ENCODE assay signal across 15 mouse cellular contexts in the genomic region with DNA sequence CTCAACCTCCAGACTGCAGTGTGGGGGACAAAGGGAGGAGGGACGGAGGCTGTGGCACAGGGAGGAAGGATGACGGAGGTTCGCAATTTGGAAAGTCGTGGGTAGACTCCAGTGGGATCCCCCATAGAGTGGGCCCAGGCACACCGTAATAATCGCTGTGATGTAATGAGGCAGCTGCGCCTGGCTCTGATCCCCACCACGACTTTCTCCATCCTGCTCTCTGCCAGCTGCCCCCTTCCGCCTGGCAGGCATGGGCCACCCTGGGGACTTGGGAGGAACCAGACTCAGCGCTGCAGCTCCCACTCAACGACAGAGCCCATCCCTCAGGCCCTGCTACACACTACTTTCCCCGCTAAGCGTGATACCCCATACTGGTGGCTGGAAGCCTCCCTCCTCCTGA.
DNase-seq lines count a peak whose midpoint lies in the region; ATAC-seq lines count a peak whose summit lies in the region.
"Had no signal": no experiment of that assay in that cellular context is flagged by ENCODE, and none has a peak within 500 bp of the region (broad histone marks: within the 10 kb centered on the region; RNA-seq: fewer than 3 reads in every experiment).

No protein-coding gene starts in this region.

- no peak for DNase-seq in embryonic facial prominence, embryonic 11.5 days (ENCODE audit: low spot score)
- no peak for DNase-seq in embryonic facial prominence, embryonic 10.5 days (ENCODE audit: low spot score)
- no peak for DNase-seq in kidney, postnatal 14 days
- DNase-seq in adrenal gland, postnatal 14 days, result no peak
- DNase-seq: cerebellum, adult 9-10 months; gastrocnemius, postnatal 36 days; kidney, adult 8-10 months; layer of hippocampus, postnatal 36 days; thymus, postnatal 25 days had no signal

- H3K9ac ChIP-seq in embryonic facial prominence, embryonic 11.5 days (replicated peaks; ENCODE audit: low read length), result no peak overlapping the region
- no peak overlapping the region for H3K9ac ChIP-seq in midbrain, embryonic 12.5 days (replicated peaks)
- H3K9ac ChIP-seq in midbrain, embryonic 16.5 days (ENCODE audit: low read depth, low read length), result no peak overlapping the region
- H3K9ac ChIP-seq in hindbrain, embryonic 16.5 days (ENCODE audit: low read depth, low read length), result no peak overlapping the region
- no peak overlapping the region for H3K9ac ChIP-seq in neural tube, embryonic 14.5 days (replicated peaks; ENCODE audit: low read depth, low read length)
- H3K9ac ChIP-seq: liver, embryonic 12.5 days; stomach, embryonic 15.5 days had no signal

- no peaks in the 10 kb centered on the region for H3K36me3 ChIP-seq in embryonic facial prominence, embryonic 11.5 days (replicated peaks; ENCODE audit: control insufficient read depth, insufficient read depth, low read depth, low read length)
- H3K36me3 ChIP-seq in embryonic facial prominence, embryonic 10.5 days (replicated peaks), result no peaks in the 10 kb centered on the region
- H3K36me3 ChIP-seq in midbrain, embryonic 12.5 days, result no peaks in the 10 kb centered on the region
- no peaks in the 10 kb centered on the region for H3K36me3 ChIP-seq in midbrain, embryonic 16.5 days (ENCODE audit: control insufficient read depth, insufficient read depth, low read length)
- H3K36me3 ChIP-seq in hindbrain, embryonic 16.5 days (ENCODE audit: control insufficient read depth, insufficient read depth, low read length), result no peaks in the 10 kb centered on the region
- no peaks in the 10 kb centered on the region for H3K36me3 ChIP-seq in neural tube, embryonic 14.5 days (ENCODE audit: control insufficient read depth, insufficient read depth, low read length)
- H3K36me3 ChIP-seq: liver, embryonic 12.5 days; stomach, embryonic 15.5 days had no signal

- no peaks in the 10 kb centered on the region for H3K27me3 ChIP-seq in embryonic facial prominence, embryonic 11.5 days (ENCODE audit: control insufficient read depth, insufficient read depth, low read length)
- 0 out of 2 replicates have a peak, but pooled peaks cover 4% of the 10 kb centered on the region for H3K27me3 ChIP-seq in embryonic facial prominence, embryonic 10.5 days (replicated peaks; ENCODE audit: low read depth, poor library complexity, severe bottlenecking)
- no peaks in the 10 kb centered on the region for H3K27me3 ChIP-seq in midbrain, embryonic 12.5 days
- no peaks in the 10 kb centered on the region for H3K27me3 ChIP-seq in midbrain, embryonic 16.5 days (ENCODE audit: control insufficient read depth, insufficient read depth, low read depth, low read length)
- no peaks in the 10 kb centered on the region for H3K27me3 ChIP-seq in hindbrain, embryonic 16.5 days (replicated peaks; ENCODE audit: control insufficient read depth, insufficient read depth, low read length)
- H3K27me3 ChIP-seq in neural tube, embryonic 14.5 days (ENCODE audit: control insufficient read depth, insufficient read depth, low read length), result no peaks in the 10 kb centered on the region
- H3K27me3 ChIP-seq: liver, embryonic 12.5 days; stomach, embryonic 15.5 days had no signal

- WGBS in embryonic facial prominence, embryonic 11.5 days, result 75% methylated on average over 13 of the region's 13 CpGs
- WGBS in embryonic facial prominence, embryonic 10.5 days, result 88% methylated on average over 13 of the region's 13 CpGs
- 69% methylated on average over 13 of the region's 13 CpGs for WGBS in midbrain, embryonic 12.5 days
- 43% methylated on average over 13 of the region's 13 CpGs for WGBS in midbrain, embryonic 16.5 days
- WGBS in hindbrain, embryonic 16.5 days, result 33% methylated on average over 13 of the region's 13 CpGs
- 45% methylated on average over 13 of the region's 13 CpGs for WGBS in neural tube, embryonic 14.5 days

- 0 out of 2 replicates have a peak, but pooled peaks have one; percentile 8 for ATAC-seq in embryonic facial prominence, embryonic 11.5 days (replicated peaks; ENCODE audit: insufficient number of reproducible peaks, low FRiP score, low TSS enrichment, low read depth)
- ATAC-seq in midbrain, embryonic 12.5 days (ENCODE audit: low FRiP score, low read depth), result peak; percentile 38; the same call in 1 of the 2 replicates
- ATAC-seq in midbrain, embryonic 16.5 days, result no peak
- peak; percentile 40 for ATAC-seq in hindbrain, embryonic 16.5 days
- ATAC-seq in neural tube, embryonic 14.5 days (ENCODE audit: low read depth), result peak; percentile 77
- ATAC-seq: liver, embryonic 12.5 days had no signal

- no peak overlapping the region for H3K4me2 ChIP-seq in embryonic facial prominence, embryonic 11.5 days (ENCODE audit: low read depth, low read length)
- H3K4me2 ChIP-seq in midbrain, embryonic 12.5 days (replicated peaks), result no peak overlapping the region
- no peak overlapping the region for H3K4me2 ChIP-seq in midbrain, embryonic 16.5 days (ENCODE audit: low read length)
- no peak overlapping the region for H3K4me2 ChIP-seq in hindbrain, embryonic 16.5 days (ENCODE audit: low read length)
- no peak overlapping the region for H3K4me2 ChIP-seq in neural tube, embryonic 14.5 days (ENCODE audit: low read depth, low read length)
- H3K4me2 ChIP-seq: liver, embryonic 12.5 days; stomach, embryonic 15.5 days had no signal

- H3K4me3 ChIP-seq in embryonic facial prominence, embryonic 11.5 days (ENCODE audit: low read depth, low read length), result no peak overlapping the region
- no peak overlapping the region for H3K4me3 ChIP-seq in embryonic facial prominence, embryonic 10.5 days
- H3K4me3 ChIP-seq in midbrain, embryonic 12.5 days, result no peak overlapping the region
- H3K4me3 ChIP-seq in midbrain, embryonic 16.5 days (ENCODE audit: low read depth, low read length), result no peak overlapping the region
- no peak overlapping the region for H3K4me3 ChIP-seq in hindbrain, embryonic 16.5 days (ENCODE audit: low read length)
- H3K4me3 ChIP-seq in neural tube, embryonic 14.5 days (ENCODE audit: low read depth, low read length), result no peak overlapping the region
- H3K4me3 ChIP-seq: liver, embryonic 12.5 days; stomach, embryonic 15.5 days had no signal

- H3K9me3 ChIP-seq in embryonic facial prominence, embryonic 11.5 days (replicated peaks; ENCODE audit: control insufficient read depth, low read length), result no peaks in the 10 kb centered on the region
- H3K9me3 ChIP-seq in embryonic facial prominence, embryonic 10.5 days, result no peaks in the 10 kb centered on the region
- H3K9me3 ChIP-seq in midbrain, embryonic 12.5 days, result peaks cover 3% of the 10 kb centered on the region; the same call in 1 of the 2 replicates
- no peaks in the 10 kb centered on the region for H3K9me3 ChIP-seq in midbrain, embryonic 16.5 days (replicated peaks; ENCODE audit: control insufficient read depth, low read length, poor library complexity, severe bottlenecking)
- H3K9me3 ChIP-seq in hindbrain, embryonic 16.5 days (ENCODE audit: control insufficient read depth, low read length), result no peaks in the 10 kb centered on the region
- H3K9me3 ChIP-seq in neural tube, embryonic 14.5 days (ENCODE audit: control insufficient read depth, low read length), result no peaks in the 10 kb centered on the region
- H3K9me3 ChIP-seq: liver, embryonic 12.5 days; stomach, embryonic 15.5 days had no signal

- H3K4me1 ChIP-seq in embryonic facial prominence, embryonic 11.5 days (ENCODE audit: control insufficient read depth, insufficient read depth, low read length), result no peaks in the 10 kb centered on the region
- peaks cover 28% of the 10 kb centered on the region for H3K4me1 ChIP-seq in embryonic facial prominence, embryonic 10.5 days
- H3K4me1 ChIP-seq in midbrain, embryonic 12.5 days, result peaks cover 16% of the 10 kb centered on the region; the same call in 1 of the 2 replicates
- H3K4me1 ChIP-seq in midbrain, embryonic 16.5 days (ENCODE audit: control insufficient read depth, insufficient read depth, low read length), result no peaks in the 10 kb centered on the region
- no peaks in the 10 kb centered on the region; the same call in 1 of the 2 replicates for H3K4me1 ChIP-seq in hindbrain, embryonic 16.5 days (ENCODE audit: control insufficient read depth, insufficient read depth, low read depth, low read length)
- H3K4me1 ChIP-seq in neural tube, embryonic 14.5 days (ENCODE audit: control insufficient read depth, insufficient read depth, low read length), result no peaks in the 10 kb centered on the region
- H3K4me1 ChIP-seq: liver, embryonic 12.5 days; stomach, embryonic 15.5 days had no signal

- no peak overlapping the region for H3K27ac ChIP-seq in embryonic facial prominence, embryonic 11.5 days (replicated peaks; ENCODE audit: low read depth, low read length)
- H3K27ac ChIP-seq in embryonic facial prominence, embryonic 10.5 days (replicated peaks), result no peak overlapping the region; the same call in 1 of the 2 replicates
- no peak overlapping the region for H3K27ac ChIP-seq in midbrain, embryonic 12.5 days (replicated peaks)
- H3K27ac ChIP-seq in midbrain, embryonic 16.5 days (ENCODE audit: low read length), result no peak overlapping the region
- peak overlapping the region; percentile 39; the same call in 1 of the 2 replicates for H3K27ac ChIP-seq in hindbrain, embryonic 16.5 days (ENCODE audit: low read depth, low read length)
- no peak overlapping the region for H3K27ac ChIP-seq in neural tube, embryonic 14.5 days (ENCODE audit: low read depth, low read length)
- H3K27ac ChIP-seq: liver, embryonic 12.5 days; stomach, embryonic 15.5 days had no signal
